Mouse (Mus musculus) cerebellum, adult 2 months (tissue): Measurements from ENCODE around the gene Cd47. TPM values are rescaled to one million over a fixed set of nuclear protein-coding genes. Genes with fewer than 3 reads are reported as not detected.

ENCODE experiments used
- DNase-seq, 2 experiments: peaks; one replicate each; pipeline ENCODE4 v3.0.0; 2021
- H3K27ac ChIP-seq: fragments of 200-500 bp; 2 replicates; pipeline ENCODE4 v1.5.1; 2012; ENCODE audit warnings: low read length, control low read depth, inconsistent platforms; ENCODE audit not compliant: insufficient read depth
- H3K27me3 ChIP-seq: fragments of 200-500 bp; 2 replicates; pipeline ENCODE4 v1.6.1; 2012; ENCODE audit warnings: inconsistent platforms, mild to moderate bottlenecking, low read length, moderate library complexity; ENCODE audit not compliant: control insufficient read depth, insufficient read depth
- H3K4me1 ChIP-seq: fragments of 200-500 bp; 2 replicates; pipeline ENCODE4 v1.6.1; 2011; ENCODE audit warnings: low read length; ENCODE audit not compliant: control insufficient read depth, insufficient read depth
- H3K4me3 ChIP-seq: fragments of 200-500 bp; replicated peaks from 2 replicates; pipeline ENCODE3; 2011; ENCODE audit warnings: mild to moderate bottlenecking, low read depth, low read length, control low read depth; ENCODE audit not compliant: insufficient read depth
- CTCF ChIP-seq: fragments of 200-500 bp; IDR thresholded peaks from 2 replicates; pipeline ENCODE4 v1.5.1; 2011; ENCODE audit warnings: low read depth, mild to moderate bottlenecking, control low read depth, low read length, moderate library complexity, borderline replicate concordance; ENCODE audit not compliant: insufficient read depth
- POLR2A ChIP-seq: fragments of 200-500 bp; IDR thresholded peaks from 2 replicates; pipeline ENCODE4 v1.6.1; 2011; ENCODE audit warnings: low read length, control low read depth, borderline replicate concordance; ENCODE audit not compliant: insufficient read depth
- WGBS: fragments of 180-500 bp; shearing (Covaris S2); methylation state at CpG from one replicate; pipeline ENCODE4 v1.1.7; 2018; 5-methylcytosine and 5-hydroxymethylcytosine counted together
- polyA plus RNA-seq: library from polyadenylated mRNA; depleted of rRNA; stranded (reverse); fragments of >200 nt; gene quantifications from 2 replicates; pipeline ENCODE4 v1.2.3, GENCODE M21; 2012

The Cd47 gene
- polyA plus RNA-seq, 1 experiment = 123 TPM

DNA sequence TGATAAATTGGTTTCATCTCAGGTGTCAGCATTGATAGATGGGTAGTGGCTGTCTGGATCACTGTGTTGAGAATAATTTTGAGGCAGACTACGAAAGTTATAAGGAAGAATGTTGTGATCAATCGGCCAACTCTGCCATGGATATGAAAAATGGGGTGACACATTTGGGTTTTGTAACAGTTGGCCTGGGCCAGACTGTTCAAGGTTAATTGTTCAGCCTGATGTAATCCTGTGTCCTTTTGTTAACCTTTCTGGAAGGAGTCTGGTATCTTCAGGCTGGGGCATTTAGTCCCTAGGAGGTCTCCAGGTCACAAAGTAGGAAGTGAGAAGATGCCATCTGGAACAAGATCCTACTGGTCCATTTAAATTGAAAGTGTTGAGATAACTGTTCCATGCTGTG is 4.1 kb upstream of the Cd47 start:
- no peaks in the 10 kb centered on the region for H3K4me1 ChIP-seq
- no peaks in the 10 kb centered on the region for H3K27me3 ChIP-seq
- no peak for DNase-seq
- H3K27ac ChIP-seq = no peak overlapping the region
- TF ChIP-seq POLR2A = no peak
- TF ChIP-seq CTCF = no peak
- no peak overlapping the region for H3K4me3 ChIP-seq
- 96% methylated on average over 2 of the region's 2 CpGs for WGBS

DNA sequence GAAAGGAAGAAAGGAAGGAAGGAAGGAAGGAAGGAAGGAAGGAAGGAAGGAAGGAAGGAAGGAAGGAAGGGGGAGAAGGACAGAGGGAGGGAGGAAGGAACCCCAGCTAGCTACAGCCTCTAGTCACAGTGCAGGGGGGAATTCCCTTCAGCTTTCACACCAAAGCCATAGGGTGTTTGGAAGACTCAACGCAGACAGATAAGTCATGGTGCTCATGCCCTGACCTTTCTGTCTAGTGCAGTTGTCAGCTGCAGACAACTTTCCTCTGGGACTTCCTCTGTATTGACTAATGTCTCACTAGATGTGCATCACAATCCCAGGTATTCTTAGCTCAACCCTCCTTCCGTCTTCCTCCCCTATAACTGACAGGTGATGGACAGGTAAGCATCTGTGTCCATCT is 3.4 kb upstream of the Cd47 start:
- no peaks in the 10 kb centered on the region for H3K27me3 ChIP-seq
- no peak for DNase-seq
- no peaks in the 10 kb centered on the region for H3K4me1 ChIP-seq
- no peak overlapping the region for H3K27ac ChIP-seq
- 88% methylated on average over 2 of the region's 2 CpGs for WGBS
- no peak overlapping the region for H3K4me3 ChIP-seq
- no peak for TF ChIP-seq CTCF
- TF ChIP-seq POLR2A = no peak

DNA sequence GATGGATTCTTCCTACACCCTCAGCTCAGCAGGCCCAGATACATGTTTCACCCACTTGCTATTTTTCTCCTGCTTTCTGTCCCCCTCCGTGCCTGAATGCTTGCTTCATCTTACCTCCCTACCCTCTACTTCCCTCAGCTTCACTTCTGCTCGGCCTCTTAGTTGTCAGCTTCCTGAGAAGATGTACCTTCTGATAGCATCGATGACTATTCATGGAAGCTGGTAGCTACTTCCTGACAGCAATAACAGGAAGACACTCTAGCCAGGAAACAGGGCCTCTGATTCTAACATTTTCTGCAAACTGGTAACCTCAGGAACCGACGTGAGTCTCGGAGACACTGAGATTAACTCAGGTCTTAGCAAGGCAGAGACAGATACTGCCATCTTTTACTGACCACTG is 1.5 kb upstream of the Cd47 start:
- Histone ChIP-seq H3K27me3 (no peaks in the 10 kb centered on the region), H3K27ac (no peak overlapping the region), H3K4me3 (no peak overlapping the region), H3K4me1 (no peaks in the 10 kb centered on the region)
- no peak for DNase-seq
- no peak for TF ChIP-seq POLR2A
- TF ChIP-seq CTCF = no peak
- 89% methylated on average over 6 of the region's 6 CpGs for WGBS

DNA sequence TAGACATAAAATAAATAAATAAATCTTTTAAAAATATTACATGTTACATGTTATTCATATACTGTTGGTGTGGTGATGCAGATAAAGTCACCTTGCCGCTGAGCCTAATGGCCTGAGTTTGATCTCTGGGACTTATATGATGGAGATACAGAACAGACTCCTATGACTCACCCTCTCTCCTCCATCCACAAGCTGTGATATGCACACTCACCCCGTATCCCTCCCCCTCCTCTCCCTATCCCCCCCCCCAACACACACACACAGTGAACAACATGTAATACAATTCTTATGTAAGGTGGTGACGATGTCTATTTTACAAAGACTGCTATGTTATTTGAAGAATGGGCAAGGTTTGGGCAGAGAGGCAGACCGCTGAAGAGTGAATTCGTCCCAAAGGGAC is 663 bp downstream of the Cd47 start:
- Histone ChIP-seq H3K27me3 (no peaks in the 10 kb centered on the region), H3K4me3 (no peak overlapping the region), H3K27ac (no peak overlapping the region), H3K4me1 (no peaks in the 10 kb centered on the region)
- WGBS = 79% methylated on average over 5 of the region's 5 CpGs
- no peak for DNase-seq
- TF ChIP-seq POLR2A = no peak
- no peak for TF ChIP-seq CTCF

DNA sequence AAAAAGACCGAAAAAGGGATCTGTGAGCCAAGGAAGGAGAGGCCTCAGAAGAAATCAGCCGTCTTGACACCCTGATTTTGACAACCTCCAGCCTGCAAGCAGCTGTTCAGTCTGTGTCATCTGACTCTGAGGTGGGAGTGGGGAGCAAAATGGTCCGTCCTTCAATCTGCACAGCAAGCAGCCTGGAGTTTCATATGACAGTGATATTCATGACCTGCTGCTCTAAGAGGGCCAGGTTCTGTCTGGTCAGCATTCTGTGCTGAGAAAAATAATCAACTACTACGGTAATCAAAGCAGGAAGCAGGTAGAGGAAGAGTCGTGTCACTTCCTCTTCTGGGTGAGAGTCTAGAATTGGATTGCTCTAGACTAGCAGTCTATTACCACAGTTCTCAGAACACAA is 1.1 kb downstream of the Cd47 start:
- no peak overlapping the region for H3K27ac ChIP-seq
- no peak for DNase-seq
- TF ChIP-seq CTCF = no peak
- no peak for TF ChIP-seq POLR2A
- no peaks in the 10 kb centered on the region for H3K4me1 ChIP-seq
- 75% methylated on average over 5 of the region's 5 CpGs for WGBS
- no peaks in the 10 kb centered on the region for H3K27me3 ChIP-seq
- H3K4me3 ChIP-seq = no peak overlapping the region

DNA sequence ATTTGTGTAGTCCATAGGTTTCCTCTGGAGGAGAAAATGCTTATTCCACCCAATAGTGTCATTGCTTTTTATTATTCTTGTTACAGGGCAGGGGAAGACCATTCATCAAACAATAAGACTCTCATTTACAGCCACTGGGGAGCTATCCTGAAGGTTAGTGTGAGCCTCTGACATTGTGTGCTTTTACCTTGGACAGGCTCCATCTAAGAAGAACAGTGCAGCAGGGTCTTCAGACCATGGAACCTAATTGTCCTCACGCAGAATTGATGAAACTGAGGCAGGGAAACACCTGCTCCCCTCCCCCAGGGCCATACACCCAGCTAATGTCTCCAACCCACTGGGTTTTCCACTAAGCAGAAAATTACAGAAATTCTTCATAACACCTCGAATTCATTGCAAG is 2.7 kb downstream of the Cd47 start:
- Histone ChIP-seq H3K27me3 (no peaks in the 10 kb centered on the region), H3K4me1 (peaks cover 2% of the 10 kb centered on the region; the same call in 1 of the 2 replicates), H3K27ac (no peak overlapping the region), H3K4me3 (no peak overlapping the region)
- no peak for TF ChIP-seq CTCF
- no peak for TF ChIP-seq POLR2A
- 97% methylated on average over 2 of the region's 2 CpGs for WGBS
- no peak for DNase-seq

DNA sequence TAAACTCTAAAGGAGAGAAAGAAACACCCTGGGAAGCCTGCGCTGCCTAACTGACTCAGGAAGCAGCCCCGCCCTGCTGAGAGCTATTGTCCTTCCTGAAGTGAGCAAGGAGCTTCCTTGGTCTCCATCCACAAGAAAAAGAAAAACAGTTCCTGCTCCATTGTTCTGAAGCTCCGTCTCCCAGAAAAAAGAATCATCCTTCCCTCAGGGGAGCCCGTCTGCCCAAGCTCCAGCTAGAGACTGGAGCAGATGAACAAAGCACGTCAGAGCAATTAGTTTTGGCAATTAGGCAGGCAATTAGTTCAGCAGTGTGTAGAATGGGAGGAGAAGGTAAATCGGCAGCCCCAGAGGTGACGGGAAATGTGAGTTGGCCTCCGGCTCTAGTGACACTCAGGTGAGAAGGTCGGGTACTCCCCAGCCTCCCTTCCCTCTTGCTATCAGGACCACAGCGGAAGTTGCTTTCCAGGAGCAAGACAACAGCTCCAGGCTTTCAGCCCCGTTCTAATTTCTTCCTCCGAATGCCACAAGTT is 3.7 kb downstream of the Cd47 start:
- H3K27ac ChIP-seq = no peak overlapping the region
- peak; percentile 19 to 23 for DNase-seq
- H3K4me1 ChIP-seq = peaks cover 4% of the 10 kb centered on the region; the same call in 1 of the 2 replicates
- peak overlapping the region; percentile 32 for H3K4me3 ChIP-seq
- no peak for TF ChIP-seq POLR2A
- TF ChIP-seq CTCF = no peak
- WGBS = 12% methylated on average over 12 of the region's 12 CpGs
- H3K27me3 ChIP-seq = no peaks in the 10 kb centered on the region

DNA sequence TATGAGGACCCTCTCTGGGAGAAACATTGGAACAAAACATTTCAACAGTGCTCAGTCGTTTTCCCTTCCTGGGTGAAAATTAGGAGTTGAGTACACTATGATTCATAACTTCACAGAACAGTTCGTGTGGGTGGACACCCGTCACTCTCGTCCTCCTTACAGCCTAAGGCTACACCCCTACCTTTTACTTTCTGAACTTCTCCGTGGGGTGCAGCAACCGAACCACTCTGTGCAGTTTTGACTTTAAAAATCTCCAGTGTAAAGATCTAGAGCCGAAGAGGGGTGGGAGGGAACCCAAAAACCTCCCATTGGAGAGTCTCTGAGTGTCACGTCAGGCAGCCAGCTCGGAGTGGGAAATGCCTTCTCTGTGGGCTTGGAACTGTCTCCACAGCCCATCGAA is 6.6 kb downstream of the Cd47 start:
- DNase-seq = no peak
- Histone ChIP-seq H3K4me1 (peaks cover 4% of the 10 kb centered on the region; the same call in 1 of the 2 replicates), H3K27ac (no peak overlapping the region), H3K27me3 (no peaks in the 10 kb centered on the region), H3K4me3 (no peak overlapping the region)
- 94% methylated on average over 10 of the region's 10 CpGs for WGBS
- TF ChIP-seq CTCF = no peak
- TF ChIP-seq POLR2A = no peak
